Mouse (Mus musculus): ENCODE measurements around the gene Anks1. TPM values are rescaled to one million over a fixed set of nuclear protein-coding genes. Genes with fewer than 3 reads are reported as not detected.
"Not testable (repeated sequence)": the region's sequence is repeated elsewhere in the genome, so short reads cannot be mapped to it uniquely, and the experiment has no call there.

Anks1 gene
- polyA plus RNA-seq, 1 experiment from 2014 or later = 21.4 TPM

DNA sequence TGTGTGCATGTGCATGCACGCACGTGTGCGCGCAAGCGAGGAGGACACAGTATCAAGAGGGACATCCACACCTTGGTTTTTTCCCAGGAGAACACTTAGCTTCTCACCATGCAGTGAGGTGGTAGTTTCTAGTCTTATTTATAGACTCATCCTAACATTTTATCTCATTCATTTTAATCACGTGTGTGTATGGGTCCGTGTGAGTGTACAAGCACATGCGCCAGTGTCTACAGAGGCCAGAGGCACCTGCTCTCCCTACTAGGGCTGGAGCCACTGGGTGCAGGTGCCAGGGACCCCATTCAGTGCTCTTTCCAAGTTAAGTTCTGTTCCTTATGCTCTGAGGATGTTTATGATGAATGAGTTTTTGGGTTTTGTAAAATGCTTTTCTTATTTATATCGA, 48.5 kb downstream of the Anks1 start:
- WGBS = 95% methylated on average over 9 of the region's 9 CpGs
- Histone ChIP-seq H3K4me1 (peaks cover 19% of the 10 kb centered on the region), H3K27ac (no peak overlapping the region), H3K9me3 (no peaks in the 10 kb centered on the region), H3K4me3 (no peak overlapping the region), H3K36me3 (replicated peaks) (no peaks in the 10 kb centered on the region), H3K27me3 (ENCODE audit: poor library complexity, severe bottlenecking) (no peaks in the 10 kb centered on the region)
- DNase-seq (ENCODE audit: extremely low spot score, low spot score) = no peak

DNA sequence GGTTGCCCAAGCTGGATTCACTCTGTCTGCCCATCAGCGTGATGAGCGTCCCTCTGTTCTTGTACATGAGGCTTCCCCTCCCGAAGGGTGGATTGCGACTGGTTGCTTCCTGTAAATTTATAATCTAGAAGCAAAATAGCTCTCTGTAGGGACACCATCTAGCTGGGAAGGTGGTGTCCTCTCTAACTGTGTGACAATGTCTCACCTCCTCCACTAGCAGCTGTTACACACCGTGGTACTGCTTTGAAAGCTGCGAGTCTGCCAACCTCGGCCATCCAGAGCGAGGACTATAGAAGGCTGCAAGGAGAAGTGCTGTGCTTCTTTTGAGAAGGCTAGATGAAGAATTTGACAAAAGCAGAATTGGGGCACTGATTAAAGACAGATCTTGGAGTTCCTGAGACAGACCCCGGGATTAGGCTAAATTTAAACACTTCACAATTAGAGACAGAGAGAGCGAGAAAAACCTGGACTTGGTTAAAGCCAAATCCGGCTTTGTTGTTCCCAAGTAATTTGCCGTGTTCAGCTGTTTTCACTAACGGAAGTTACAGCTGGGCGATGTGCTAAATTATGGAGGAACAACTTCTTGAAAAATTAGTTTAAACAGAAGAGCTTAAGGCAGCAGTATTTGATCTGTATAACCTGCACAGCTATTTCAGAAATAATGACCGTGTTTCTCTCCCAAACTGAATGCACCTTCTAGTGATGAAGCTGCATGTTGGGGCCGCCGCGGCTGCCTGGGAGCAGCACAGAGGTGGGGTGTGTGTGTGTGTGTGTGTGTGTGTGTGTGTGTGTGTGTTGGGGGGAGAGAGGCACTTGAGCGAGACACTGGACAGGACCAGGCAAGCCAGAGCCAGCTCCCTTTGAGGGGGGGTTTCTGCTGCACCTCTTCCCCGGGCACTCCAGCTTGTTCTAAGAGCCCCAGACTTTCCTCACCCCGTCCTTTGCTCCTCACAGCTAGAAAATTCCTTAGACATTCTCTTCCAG, 51.3 kb downstream of the Anks1 start:
- peaks cover 11% of the 10 kb centered on the region for H3K4me1 ChIP-seq
- H3K9me3 ChIP-seq = no peaks in the 10 kb centered on the region
- H3K27ac ChIP-seq = 0 out of 2 replicates have a peak overlapping the region, but pooled peaks have one; percentile 22
- H3K4me3 ChIP-seq = no peak overlapping the region
- no peak for DNase-seq (ENCODE audit: extremely low spot score, low spot score)
- no peaks in the 10 kb centered on the region for H3K27me3 ChIP-seq (ENCODE audit: poor library complexity, severe bottlenecking)
- H3K36me3 ChIP-seq (replicated peaks) = no peaks in the 10 kb centered on the region
- 73% methylated on average over 21 of the region's 21 CpGs for WGBS

DNA sequence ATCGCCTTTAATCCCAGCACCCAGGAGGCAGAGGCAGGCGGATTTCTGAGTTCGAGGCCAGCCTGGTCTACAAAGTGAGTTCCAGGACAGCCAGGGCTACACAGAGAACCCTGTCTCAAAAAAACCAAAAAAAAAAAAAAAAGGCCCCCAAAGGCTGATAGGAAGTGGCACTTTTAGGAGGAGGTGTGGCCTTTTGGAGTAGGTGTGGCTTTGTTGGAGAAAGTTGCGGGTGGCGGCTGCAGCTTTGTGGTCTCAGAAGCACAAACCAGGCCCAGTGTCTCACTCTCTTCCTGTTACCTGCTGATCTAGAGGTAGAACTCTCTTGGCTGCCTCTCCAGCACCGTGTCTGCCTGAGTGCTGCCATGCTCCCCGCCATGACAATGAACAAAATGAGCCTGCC, 54.0 kb downstream of the Anks1 start:
- DNase-seq (ENCODE audit: extremely low spot score, low spot score); H3K9me3 ChIP-seq; H3K27ac ChIP-seq; H3K27me3 ChIP-seq (ENCODE audit: poor library complexity, severe bottlenecking); H3K36me3 ChIP-seq (replicated peaks); H3K4me3 ChIP-seq: not testable (repeated sequence)
- H3K4me1 ChIP-seq = peaks cover 15% of the 10 kb centered on the region
- WGBS = 87% methylated on average over 7 of the region's 7 CpGs

DNA sequence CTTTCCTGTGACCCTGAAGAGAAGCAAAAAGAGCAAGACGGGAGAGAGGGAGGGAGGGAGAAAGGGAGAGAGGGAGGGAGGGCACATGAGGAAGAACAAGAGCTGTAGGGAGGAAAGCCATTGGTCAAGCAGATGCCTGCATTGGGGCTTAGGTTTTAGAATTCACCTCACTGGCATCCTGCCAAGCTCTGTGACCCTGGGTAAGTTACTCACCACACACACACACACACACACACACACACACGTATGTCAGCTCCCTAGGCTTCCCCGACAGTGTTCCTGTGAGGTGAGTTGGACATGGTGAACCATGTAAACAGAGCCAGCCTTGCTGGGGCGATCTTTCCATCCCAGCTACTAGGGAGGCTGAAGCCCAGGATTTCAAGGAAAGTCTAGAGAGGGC, 55.5 kb downstream of the Anks1 start:
- Histone ChIP-seq H3K36me3 (replicated peaks) (no peaks in the 10 kb centered on the region), H3K27me3 (ENCODE audit: poor library complexity, severe bottlenecking) (no peaks in the 10 kb centered on the region), H3K27ac (no peak overlapping the region), H3K9me3 (no peaks in the 10 kb centered on the region), H3K4me3 (no peak overlapping the region), H3K4me1 (peaks cover 19% of the 10 kb centered on the region)
- no peak for DNase-seq (ENCODE audit: extremely low spot score, low spot score)
- 75% methylated on average over 4 of the region's 4 CpGs for WGBS

DNA sequence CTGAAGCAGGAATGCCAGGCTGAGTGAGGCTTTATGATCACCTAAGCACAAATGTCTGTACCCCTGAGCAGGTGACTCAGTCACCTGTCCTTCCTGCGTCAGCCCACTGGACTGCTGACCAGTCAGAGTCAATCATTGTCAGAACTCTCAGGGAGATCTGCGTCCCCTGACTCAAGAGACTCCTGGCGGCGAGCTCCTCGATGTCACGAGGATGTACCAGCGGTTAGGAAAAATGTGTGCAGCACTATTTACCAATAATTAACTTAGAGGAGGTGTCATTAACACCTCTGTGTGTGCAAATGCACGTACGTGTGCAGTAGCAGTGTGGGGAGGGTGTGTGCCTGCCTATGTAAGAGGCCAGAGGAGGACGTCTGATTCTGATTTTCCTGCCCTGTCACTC, 56.2 kb downstream of the Anks1 start:
- no peaks in the 10 kb centered on the region for H3K36me3 ChIP-seq (replicated peaks)
- H3K9me3 ChIP-seq = no peaks in the 10 kb centered on the region
- no peak overlapping the region for H3K4me3 ChIP-seq
- H3K4me1 ChIP-seq = peaks cover 20% of the 10 kb centered on the region
- no peak overlapping the region for H3K27ac ChIP-seq
- no peak for DNase-seq (ENCODE audit: extremely low spot score, low spot score)
- H3K27me3 ChIP-seq (ENCODE audit: poor library complexity, severe bottlenecking) = no peaks in the 10 kb centered on the region
- WGBS = 85% methylated on average over 10 of the region's 10 CpGs

DNA sequence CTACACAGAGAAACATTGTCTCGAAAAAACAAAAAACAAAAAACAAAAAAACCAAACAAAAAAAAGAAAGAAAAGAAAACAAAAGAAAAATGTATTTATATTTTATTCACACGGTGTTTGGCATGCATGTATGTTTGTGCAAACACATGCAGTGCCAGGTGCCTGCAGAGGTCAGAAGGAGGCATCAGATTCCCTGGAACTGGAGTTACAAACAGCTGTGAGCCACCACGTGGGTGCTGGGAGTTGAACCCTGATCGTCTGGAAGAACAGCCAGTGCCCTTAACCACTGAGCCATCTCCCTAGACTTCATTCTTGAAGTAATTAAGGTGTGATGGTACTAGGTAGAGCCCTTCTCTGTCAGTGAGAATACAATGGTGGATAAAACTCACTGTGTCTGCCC, 57.0 kb downstream of the Anks1 start:
- no peak overlapping the region for H3K4me3 ChIP-seq
- H3K9me3 ChIP-seq = no peaks in the 10 kb centered on the region
- H3K27ac ChIP-seq = no peak overlapping the region
- H3K4me1 ChIP-seq = peaks cover 15% of the 10 kb centered on the region
- H3K36me3 ChIP-seq (replicated peaks) = no peaks in the 10 kb centered on the region
- DNase-seq (ENCODE audit: extremely low spot score, low spot score) = no peak
- H3K27me3 ChIP-seq (ENCODE audit: poor library complexity, severe bottlenecking) = no peaks in the 10 kb centered on the region
- WGBS = 81% methylated on average over 4 of the region's 4 CpGs

DNA sequence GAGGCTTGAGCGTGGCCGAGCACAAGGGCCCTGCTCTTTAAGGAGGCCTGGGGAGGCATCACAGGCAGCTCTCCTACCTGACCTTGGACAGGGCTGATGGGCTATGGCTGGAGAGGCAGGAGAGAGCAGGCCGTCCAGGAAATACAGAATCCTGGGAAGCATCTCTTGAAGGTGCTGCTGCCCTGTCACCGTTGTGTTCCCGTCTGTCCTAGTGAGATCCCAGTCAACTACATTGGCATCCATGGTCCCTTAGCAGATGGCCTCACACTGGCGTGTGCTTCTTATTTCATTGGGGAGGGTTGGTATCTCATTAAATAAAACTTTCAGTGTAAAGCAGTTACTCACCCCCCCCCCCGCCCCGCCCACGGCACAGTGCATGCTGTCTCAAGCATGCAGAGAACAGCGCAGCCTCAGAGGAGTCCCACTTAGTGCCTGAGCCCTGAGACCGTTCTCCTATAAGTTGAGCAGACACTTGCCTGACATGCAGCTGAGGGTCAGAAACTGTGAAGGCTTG, 57.5 kb downstream of the Anks1 start:
- no peak for DNase-seq (ENCODE audit: extremely low spot score, low spot score)
- Histone ChIP-seq H3K4me3 (no peak overlapping the region), H3K27ac (no peak overlapping the region), H3K9me3 (no peaks in the 10 kb centered on the region), H3K36me3 (replicated peaks) (no peaks in the 10 kb centered on the region), H3K27me3 (ENCODE audit: poor library complexity, severe bottlenecking) (no peaks in the 10 kb centered on the region), H3K4me1 (peaks cover 15% of the 10 kb centered on the region)
- WGBS = 91% methylated on average over 11 of the region's 11 CpGs

DNA sequence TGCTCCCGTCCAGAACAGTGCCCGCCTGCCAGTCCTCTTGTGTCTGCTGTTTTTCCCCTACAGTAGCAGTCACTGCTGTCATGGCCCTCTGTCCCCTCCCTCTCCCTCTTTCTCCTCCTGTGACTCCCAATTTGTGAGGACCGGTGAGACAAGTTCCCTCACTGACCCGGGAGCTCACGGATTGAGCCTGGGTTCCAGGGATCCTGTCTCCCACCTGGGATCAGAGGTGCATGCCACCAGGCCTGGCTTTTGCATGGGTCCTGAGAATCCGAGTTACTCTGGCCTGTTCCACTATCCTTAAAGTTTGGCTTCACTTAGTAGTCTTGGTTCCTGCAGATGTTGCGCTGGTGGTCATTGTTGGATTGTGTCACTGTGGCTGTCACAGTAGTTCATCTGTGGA, 58.4 kb downstream of the Anks1 start:
- no peaks in the 10 kb centered on the region for H3K9me3 ChIP-seq
- no peak overlapping the region for H3K27ac ChIP-seq
- H3K27me3 ChIP-seq (ENCODE audit: poor library complexity, severe bottlenecking) = no peaks in the 10 kb centered on the region
- H3K4me3 ChIP-seq = no peak overlapping the region
- DNase-seq (ENCODE audit: extremely low spot score, low spot score) = no peak
- H3K36me3 ChIP-seq (replicated peaks) = no peaks in the 10 kb centered on the region
- H3K4me1 ChIP-seq = peaks cover 19% of the 10 kb centered on the region
- 92% methylated on average over 7 of the region's 7 CpGs for WGBS

DNA sequence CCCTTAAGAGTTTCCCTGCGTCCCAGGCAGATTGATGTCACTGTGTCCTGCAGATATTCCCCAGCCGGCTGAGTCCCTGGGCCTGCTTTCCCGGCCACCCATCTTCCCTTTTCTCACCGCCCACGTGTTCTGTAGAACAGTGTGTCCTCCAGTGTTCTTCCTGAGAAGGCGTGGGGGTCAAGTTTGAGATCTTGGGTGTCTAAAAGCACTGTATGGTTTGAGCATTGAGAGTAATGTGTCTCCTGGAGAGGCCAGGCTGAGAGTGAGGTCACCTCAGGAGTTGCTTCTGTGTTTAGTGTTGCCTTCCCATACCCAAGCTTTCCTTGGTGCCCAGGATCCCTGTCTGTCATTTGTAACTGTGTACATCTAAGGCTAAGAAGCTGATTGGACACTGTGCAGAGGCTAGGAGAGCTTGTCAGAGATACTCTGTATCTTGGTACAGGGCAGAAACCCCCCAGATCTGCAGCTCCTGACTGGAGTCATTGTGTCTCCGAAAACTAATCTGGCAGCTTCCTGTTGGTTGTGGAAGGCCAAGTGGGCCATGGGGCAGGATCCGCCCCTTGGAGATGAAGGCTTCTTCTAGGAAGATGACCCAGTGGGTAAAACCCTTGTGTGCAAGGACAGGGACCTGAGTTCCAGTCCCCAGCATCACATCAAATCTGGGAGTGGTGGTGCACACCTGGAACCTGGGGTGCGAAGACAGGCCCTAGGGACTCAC, 59.1 kb downstream of the Anks1 start:
- Histone ChIP-seq H3K4me1 (peaks cover 21% of the 10 kb centered on the region), H3K9me3 (no peaks in the 10 kb centered on the region), H3K4me3 (no peak overlapping the region), H3K36me3 (replicated peaks) (no peaks in the 10 kb centered on the region), H3K27me3 (ENCODE audit: poor library complexity, severe bottlenecking) (no peaks in the 10 kb centered on the region), H3K27ac (no peak overlapping the region)
- no peak for DNase-seq (ENCODE audit: extremely low spot score, low spot score)
- 88% methylated on average over 9 of the region's 9 CpGs for WGBS

DNA sequence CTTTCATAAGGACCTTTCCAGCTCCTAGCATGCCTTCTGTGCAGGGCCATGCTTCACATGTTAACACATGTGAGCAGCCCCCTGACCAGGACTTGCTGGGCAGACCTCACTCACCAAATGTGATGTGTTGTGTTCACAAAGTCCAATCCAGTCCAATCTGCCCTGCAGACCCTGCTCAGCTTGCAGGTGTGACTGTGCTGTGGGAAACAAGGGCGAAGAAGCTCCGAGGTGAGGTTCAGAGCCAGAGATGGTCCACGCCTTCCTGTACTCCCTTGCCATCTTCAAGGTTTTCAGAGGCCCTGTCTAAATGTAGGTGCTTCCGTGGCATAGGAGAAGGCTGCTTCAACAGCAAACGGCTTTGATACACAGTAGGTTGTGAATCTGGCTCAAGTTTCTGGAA, 59.8 kb downstream of the Anks1 start:
- no peak for DNase-seq (ENCODE audit: extremely low spot score, low spot score)
- no peaks in the 10 kb centered on the region for H3K27me3 ChIP-seq (ENCODE audit: poor library complexity, severe bottlenecking)
- no peaks in the 10 kb centered on the region for H3K36me3 ChIP-seq (replicated peaks)
- H3K4me1 ChIP-seq = peaks cover 21% of the 10 kb centered on the region
- H3K4me3 ChIP-seq = no peak overlapping the region
- 93% methylated on average over 5 of the region's 5 CpGs for WGBS
- H3K27ac ChIP-seq = no peak overlapping the region
- H3K9me3 ChIP-seq = no peaks in the 10 kb centered on the region

DNA sequence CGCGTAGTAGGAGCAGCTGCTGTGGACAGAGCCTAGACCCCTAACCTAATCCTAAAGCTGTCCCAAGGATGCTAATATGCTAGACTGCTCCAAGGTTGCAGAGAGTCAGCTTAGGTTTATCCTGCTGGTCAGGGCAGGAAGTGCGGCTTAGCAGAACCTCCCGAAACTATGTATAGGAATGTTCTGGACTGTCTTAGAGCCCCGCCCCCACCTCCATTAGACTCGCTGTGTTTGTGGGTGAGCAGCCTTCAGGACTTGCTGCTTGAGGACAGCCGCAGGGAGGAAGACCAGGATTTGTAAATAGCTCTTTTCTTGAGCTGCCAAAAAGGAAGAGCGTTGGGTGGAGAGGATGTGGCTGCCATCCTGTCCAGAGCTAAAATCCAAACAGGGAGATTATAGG, 60.3 kb downstream of the Anks1 start:
- 82% methylated on average over 8 of the region's 8 CpGs for WGBS
- no peak for DNase-seq (ENCODE audit: extremely low spot score, low spot score)
- H3K27me3 ChIP-seq (ENCODE audit: poor library complexity, severe bottlenecking) = no peaks in the 10 kb centered on the region
- no peak overlapping the region for H3K4me3 ChIP-seq
- H3K4me1 ChIP-seq = peaks cover 21% of the 10 kb centered on the region
- no peaks in the 10 kb centered on the region for H3K9me3 ChIP-seq
- H3K27ac ChIP-seq = no peak overlapping the region
- H3K36me3 ChIP-seq (replicated peaks) = no peaks in the 10 kb centered on the region

DNA sequence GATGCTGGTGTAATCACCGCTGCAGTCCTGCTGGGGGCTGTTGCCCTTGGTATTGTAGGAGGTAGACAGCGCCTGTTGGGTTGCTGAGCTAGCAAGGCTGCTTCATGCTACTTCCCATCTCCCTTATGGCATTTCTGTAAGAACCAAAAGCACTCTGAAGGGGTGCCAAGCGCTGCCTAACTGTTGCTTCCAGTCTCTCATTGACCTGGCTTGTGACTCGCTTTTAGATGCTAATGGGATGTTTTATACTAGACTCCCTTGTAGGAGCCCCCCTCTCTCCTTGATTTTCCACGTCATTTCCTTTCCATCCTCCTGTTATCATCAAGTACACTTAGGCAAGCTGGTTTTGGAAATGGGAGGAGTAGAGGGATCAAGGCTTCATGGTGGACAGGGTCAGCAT, 60.8 kb downstream of the Anks1 start:
- H3K36me3 ChIP-seq (replicated peaks) = 0 out of 2 replicates have a peak, but pooled peaks cover 1% of the 10 kb centered on the region
- no peaks in the 10 kb centered on the region for H3K9me3 ChIP-seq
- no peak overlapping the region for H3K4me3 ChIP-seq
- H3K4me1 ChIP-seq = peaks cover 21% of the 10 kb centered on the region
- no peak for DNase-seq (ENCODE audit: extremely low spot score, low spot score)
- no peak overlapping the region for H3K27ac ChIP-seq
- H3K27me3 ChIP-seq (ENCODE audit: poor library complexity, severe bottlenecking) = no peaks in the 10 kb centered on the region
- WGBS = 86% methylated on average over 5 of the region's 5 CpGs

DNA sequence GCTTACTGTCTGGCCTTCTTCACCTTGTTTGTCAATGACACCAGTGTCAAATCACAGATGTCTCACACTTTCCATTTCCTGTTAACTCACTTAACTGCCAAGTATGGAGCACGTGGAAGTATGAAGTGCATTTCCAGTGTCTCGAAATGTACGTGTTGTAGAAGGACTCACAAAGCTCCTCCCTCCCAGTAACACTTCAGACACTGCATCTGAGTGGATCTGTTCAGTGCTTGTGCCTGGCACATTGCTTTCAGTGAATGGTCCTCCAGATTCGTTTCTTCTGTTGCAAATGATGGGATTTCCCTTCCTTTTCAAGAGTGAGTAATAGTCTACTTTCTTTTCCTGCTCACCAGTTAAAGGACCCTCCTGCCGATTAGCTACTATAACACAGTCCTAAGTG, 61.2 kb downstream of the Anks1 start:
- WGBS = 92% methylated on average over 5 of the region's 5 CpGs
- Histone ChIP-seq H3K27me3 (ENCODE audit: poor library complexity, severe bottlenecking) (no peaks in the 10 kb centered on the region), H3K27ac (no peak overlapping the region), H3K9me3 (no peaks in the 10 kb centered on the region), H3K4me3 (no peak overlapping the region), H3K36me3 (replicated peaks) (0 out of 2 replicates have a peak, but pooled peaks cover 2% of the 10 kb centered on the region), H3K4me1 (peaks cover 21% of the 10 kb centered on the region)
- no peak for DNase-seq (ENCODE audit: extremely low spot score, low spot score)

Measured in forebrain, embryonic 10.5 days (tissue).